Mouse (Mus musculus): ENCODE measurements around the gene Ngfr. TPM values are rescaled to one million over a fixed set of nuclear protein-coding genes. Genes with fewer than 3 reads are reported as not detected.

Gene Ngfr
- total and polyA plus RNA-seq, 3 experiments, result not detected

- H3K27me3 ChIP-seq (ENCODE audit: control insufficient read depth in 1 of 2, insufficient read depth in 2 of 2, low read length in 2 of 2), result peaks cover 2 to 3% of the 10 kb centered on the region in 2 experiments; a peak in 2 of 4 replicates
These were observed 5.3 kb downstream of the Ngfr start for GRCm38 (mm10) chr11:95582193-95582592.

GRCm38 (mm10) chr11:95579455-95579854, 8.1 kb downstream of the Ngfr start:
- Histone ChIP-seq H3K36me3 (ENCODE audit: control insufficient read depth in 1 of 2, insufficient read depth in 2 of 2, low read length in 2 of 2) (no peaks in the 10 kb centered on the region), H3K4me1 (ENCODE audit: control insufficient read depth in 1 of 2, insufficient read depth in 2 of 2, low read length in 2 of 2) (peaks cover 0 to 6% of the 10 kb centered on the region in 2 experiments; a peak in 1 of 4 replicates), H3K27ac (ENCODE audit: control insufficient read depth, low read depth, low read length) (no peak overlapping the region), H3K9me3 (replicated peaks; ENCODE audit: insufficient read depth, low read length) (no peaks in the 10 kb centered on the region), H3K79me2 (ENCODE audit: control insufficient read depth, insufficient read depth, low read length, poor library complexity) (no peaks in the 10 kb centered on the region), H3K4me3 (ENCODE audit: control insufficient read depth in 1 of 2, insufficient read depth in 1 of 2, low read depth in 2 of 2, low read length in 2 of 2) (no peak overlapping the region), H3K27me3 (ENCODE audit: control insufficient read depth in 1 of 2, insufficient read depth in 2 of 2, low read length in 2 of 2) (peaks cover under 1 to 2% of the 10 kb centered on the region in 2 experiments; a peak in 2 of 4 replicates), H3K9ac (ENCODE audit: control insufficient read depth, low read depth, low read length, poor library complexity, severe bottlenecking) (no peak overlapping the region)
- DNase-seq (ENCODE audit: low read depth, low spot score), result no peak
- no peak for TF ChIP-seq ELF1 (IDR thresholded peaks at IDR 0.05; ENCODE audit: low read depth, low read length)
- TF ChIP-seq SIN3A (IDR thresholded peaks at IDR 0.05; ENCODE audit: low read length), result no peak
- TF ChIP-seq NRF1 (IDR thresholded peaks at IDR 0.05; ENCODE audit: insufficient read depth, low read depth, low read length, poor library complexity, severe bottlenecking), result no peak
- TF ChIP-seq CHD1 (IDR thresholded peaks at IDR 0.05; ENCODE audit: low read depth, low read length), result no peak

More at GRCm38 (mm10) chr11:95582193-95582592, 5.3 kb downstream of the Ngfr start:
- no peaks in the 10 kb centered on the region for H3K79me2 ChIP-seq (ENCODE audit: control insufficient read depth, insufficient read depth, low read length, poor library complexity)
- no peak overlapping the region for H3K9ac ChIP-seq (ENCODE audit: control insufficient read depth, low read depth, low read length, poor library complexity, severe bottlenecking)
- no peaks in the 10 kb centered on the region for H3K9me3 ChIP-seq (replicated peaks; ENCODE audit: insufficient read depth, low read length)
- H3K4me3 ChIP-seq (ENCODE audit: control insufficient read depth in 1 of 2, insufficient read depth in 1 of 2, low read depth in 2 of 2, low read length in 2 of 2), result no peak overlapping the region
- TF ChIP-seq USF2 (IDR thresholded peaks at IDR 0.05; ENCODE audit: borderline replicate concordance in 1 of 2, insufficient read depth in 1 of 2, low read depth in 1 of 2, low read length in 2 of 2) (no peak), SIN3A (IDR thresholded peaks at IDR 0.05; ENCODE audit: low read length) (no peak), MAFK (IDR thresholded peaks at IDR 0.05; ENCODE audit: borderline replicate concordance, low read depth, low read length) (no peak), MXI1 (IDR thresholded peaks at IDR 0.05; ENCODE audit: low read depth, low read length) (no peak)
- H3K4me1 ChIP-seq (ENCODE audit: control insufficient read depth in 1 of 2, insufficient read depth in 2 of 2, low read length in 2 of 2), result peaks cover 0 to 2% of the 10 kb centered on the region in 2 experiments; a peak in 1 of 4 replicates
- DNase-seq (ENCODE audit: low read depth, low spot score), result no peak
- no peaks in the 10 kb centered on the region for H3K36me3 ChIP-seq (ENCODE audit: control insufficient read depth in 1 of 2, insufficient read depth in 2 of 2, low read length in 2 of 2)
- no peak overlapping the region for H3K27ac ChIP-seq (ENCODE audit: control insufficient read depth, low read depth, low read length)

GRCm38 (mm10) chr11:95577776-95578446, 9.6 kb downstream of the Ngfr start:
- Histone ChIP-seq H3K4me1 (ENCODE audit: control insufficient read depth in 1 of 2, insufficient read depth in 2 of 2, low read length in 2 of 2) (peaks cover 0 to 6% of the 10 kb centered on the region in 2 experiments; a peak in 1 of 4 replicates), H3K4me3 (ENCODE audit: control insufficient read depth in 1 of 2, insufficient read depth in 1 of 2, low read depth in 2 of 2, low read length in 2 of 2) (no peak overlapping the region), H3K36me3 (ENCODE audit: control insufficient read depth in 1 of 2, insufficient read depth in 2 of 2, low read length in 2 of 2) (no peaks in the 10 kb centered on the region), H3K27me3 (ENCODE audit: control insufficient read depth in 1 of 2, insufficient read depth in 2 of 2, low read length in 2 of 2) (no peaks in the 10 kb centered on the region; a peak in 2 of 4 replicates), H3K27ac (ENCODE audit: control insufficient read depth, low read depth, low read length) (no peak overlapping the region), H3K9ac (ENCODE audit: control insufficient read depth, low read depth, low read length, poor library complexity, severe bottlenecking) (no peak overlapping the region), H3K79me2 (ENCODE audit: control insufficient read depth, insufficient read depth, low read length, poor library complexity) (no peaks in the 10 kb centered on the region), H3K9me3 (replicated peaks; ENCODE audit: insufficient read depth, low read length) (no peaks in the 10 kb centered on the region)
- TF ChIP-seq E2F4 (IDR thresholded peaks at IDR 0.05; ENCODE audit: borderline replicate concordance, low read depth, low read length), result no peak
- TF ChIP-seq MYC (IDR thresholded peaks at IDR 0.05; ENCODE audit: low read depth, low read length), result 0 out of 2 replicates have a peak, but pooled peaks have one; percentile 18
- TF ChIP-seq SMC3 (IDR thresholded peaks at IDR 0.05; ENCODE audit: low read depth, low read length), result peak; percentile 73
- peak; percentile 79 to 89 (median 79) for TF ChIP-seq CTCF (IDR thresholded peaks at IDR 0.05 in 2 of 3, conservative IDR thresholded peaks at IDR 0.05 in 1 of 3; ENCODE audit: control insufficient read depth in 1 of 3, insufficient read depth in 1 of 3, low read depth in 2 of 3, low read length in 3 of 3, poor library complexity in 1 of 3, severe bottlenecking in 1 of 3)
- TF ChIP-seq RAD21 (IDR thresholded peaks at IDR 0.05; ENCODE audit: low read depth, low read length), result peak; percentile 40
- no peak for TF ChIP-seq POLR2AphosphoS5 (IDR thresholded peaks at IDR 0.05; ENCODE audit: borderline replicate concordance, low read depth, low read length)
- 0 out of 2 replicates have a peak, but pooled peaks have one; percentile 47 for TF ChIP-seq MAX (IDR thresholded peaks at IDR 0.05; ENCODE audit: low read length)
- peak; percentile 83 for DNase-seq (ENCODE audit: low read depth, low spot score)
